Mouse (Mus musculus) CH12.LX (cell line): Measurements from ENCODE around the gene Morc3. TPM values are rescaled to one million over a fixed set of nuclear protein-coding genes. Genes with fewer than 3 reads are reported as not detected.
A peak's percentile ranks its signal among the peaks of the same experiment; 100 is the strongest.
"Not testable (repeated sequence)": the region's sequence is repeated elsewhere in the genome, so short reads cannot be mapped to it uniquely, and the experiment has no call there.

Experiments used
- DNase-seq: peaks from one replicate; pipeline ENCODE4 v3.0.0-alpha.2; 2013; ENCODE audit errors: extremely low read depth
- H3K27ac ChIP-seq: 2 replicates; pipeline ENCODE4 v1.5.1; 2012; ENCODE audit warnings: low read depth, mild to moderate bottlenecking, control low read depth, moderate library complexity; ENCODE audit not compliant: insufficient read depth
- H3K27me3 ChIP-seq: replicated peaks from 2 replicates; pipeline ENCODE3; 2012; ENCODE audit warnings: inconsistent platforms
- H3K36me3 ChIP-seq, 2 experiments: replicated peaks in 1 of 2; 2 replicates each; pipeline versions ENCODE3 to v1.6.1; 2012; ENCODE audit warnings: inconsistent platforms in 1 of 2, low read length in 1 of 2, mild to moderate bottlenecking in 1 of 2, mixed read lengths in 1 of 2, moderate library complexity in 1 of 2; ENCODE audit not compliant: control insufficient read depth in 1 of 2, insufficient read depth in 1 of 2
- H3K4me1 ChIP-seq, 2 experiments: 2 replicates each; pipeline ENCODE4 v1.6.1; 2012; ENCODE audit warnings: inconsistent platforms in 1 of 2, moderate library complexity in 1 of 2; ENCODE audit not compliant: insufficient read depth in 2 of 2, control insufficient read depth in 1 of 2
- H3K4me2 ChIP-seq: 2 replicates; pipeline ENCODE4 v1.6.1; 2012; ENCODE audit warnings: low read depth, mild to moderate bottlenecking, control low read depth; ENCODE audit not compliant: poor library complexity, insufficient read depth, severe bottlenecking
- H3K4me3 ChIP-seq, 3 experiments: fragments of 150-350 bp in 1 of 3; sonication (generic) in 1 of 3; replicated peaks in 1 of 3; 2 replicates each; pipeline versions ENCODE3 to v1.5.1; 2011 to 2012; ENCODE audit warnings: low read depth in 2 of 3, low read length in 2 of 3, mild to moderate bottlenecking in 2 of 3, moderate library complexity in 2 of 3, control low read depth in 1 of 3, improper control_type of control experiment in 1 of 3, inconsistent platforms in 1 of 3, mixed read lengths in 1 of 3; ENCODE audit not compliant: poor library complexity in 1 of 3
- H3K79me2 ChIP-seq: replicated peaks from 2 replicates; pipeline ENCODE4 v1.6.1; 2012; ENCODE audit warnings: mild to moderate bottlenecking, moderate library complexity; ENCODE audit not compliant: control insufficient read depth, poor library complexity, insufficient read depth, severe bottlenecking; ENCODE audit errors: extremely low read depth
- H3K9ac ChIP-seq: 2 replicates; pipeline ENCODE4 v1.6.1; 2012; ENCODE audit warnings: low read depth, mild to moderate bottlenecking, control low read depth, moderate library complexity; ENCODE audit not compliant: insufficient read depth
- H3K9me3 ChIP-seq: replicated peaks from 2 replicates; pipeline ENCODE3; 2012; ENCODE audit warnings: low read length, inconsistent platforms, mixed read lengths
- BHLHE40 ChIP-seq: IDR thresholded peaks from 2 replicates; pipeline ENCODE4 v1.6.1; 2011; ENCODE audit warnings: mild to moderate bottlenecking, low read depth, low read length, improper control_type of control experiment
- CHD1 ChIP-seq: IDR thresholded peaks from 2 replicates; pipeline ENCODE4 v1.6.1; 2012; ENCODE audit warnings: low read depth, low read length, improper control_type of control experiment, inconsistent platforms
- CHD2 ChIP-seq: IDR thresholded peaks from 2 replicates; pipeline ENCODE4 v1.6.1; 2011; ENCODE audit warnings: low read length, improper control_type of control experiment
- E2F4 ChIP-seq: IDR thresholded peaks from 2 replicates; pipeline ENCODE4 v1.6.1; 2011; ENCODE audit warnings: low read depth, low read length, improper control_type of control experiment; ENCODE audit not compliant: insufficient replicate concordance
- ELF1 ChIP-seq: IDR thresholded peaks from 2 replicates; pipeline ENCODE4 v1.6.1; 2014; ENCODE audit warnings: low read depth, mild to moderate bottlenecking, inconsistent platforms, low read length, improper control_type of control experiment
- GABPA ChIP-seq: IDR thresholded peaks from 2 replicates; pipeline ENCODE4 v1.6.1; 2012; ENCODE audit warnings: low read depth, low read length, improper control_type of control experiment, inconsistent platforms; ENCODE audit not compliant: insufficient replicate concordance
- IRF4 ChIP-seq: IDR thresholded peaks from 2 replicates; pipeline ENCODE4 v1.6.1; 2014; ENCODE audit warnings: low read depth, mild to moderate bottlenecking, inconsistent platforms, low read length, improper control_type of control experiment
- JUN ChIP-seq: IDR thresholded peaks from 2 replicates; pipeline ENCODE4 v1.6.1; 2011; ENCODE audit warnings: low read depth, mild to moderate bottlenecking, low read length, improper control_type of control experiment, moderate library complexity; ENCODE audit not compliant: insufficient read depth
- JUND ChIP-seq: conservative IDR thresholded peaks from 2 replicates; pipeline ENCODE4 v1.6.1; 2011; ENCODE audit warnings: low read depth, low read length, improper control_type of control experiment
- MAZ ChIP-seq: IDR thresholded peaks from 2 replicates; pipeline ENCODE4 v1.6.1; 2012; ENCODE audit warnings: low read depth, mild to moderate bottlenecking, inconsistent platforms, low read length, improper control_type of control experiment, moderate library complexity
- MYC ChIP-seq: IDR thresholded peaks from 2 replicates; pipeline ENCODE4 v1.6.1; 2011; ENCODE audit warnings: low read depth, mild to moderate bottlenecking, improper control_type of control experiment, low read length
- NELFE ChIP-seq: IDR thresholded peaks from 2 replicates; pipeline ENCODE4 v1.6.1; 2011; ENCODE audit warnings: low read depth, low read length, improper control_type of control experiment
- POLR2A ChIP-seq: IDR thresholded peaks from 2 replicates; pipeline ENCODE4 v1.6.1; 2011; ENCODE audit warnings: low read depth, mild to moderate bottlenecking, improper control_type of control experiment, low read length
- RAD21 ChIP-seq: IDR thresholded peaks from 2 replicates; pipeline ENCODE4 v1.6.1; 2011; ENCODE audit warnings: low read depth, mild to moderate bottlenecking, low read length, improper control_type of control experiment, moderate library complexity
- RCOR1 ChIP-seq: conservative IDR thresholded peaks from 2 replicates; pipeline ENCODE4 v1.6.1; 2012; ENCODE audit warnings: low read depth, mild to moderate bottlenecking, inconsistent platforms, low read length, improper control_type of control experiment
- USF2 ChIP-seq: conservative IDR thresholded peaks from 2 replicates; pipeline ENCODE4 v1.6.1; 2011; ENCODE audit warnings: low read depth, low read length, improper control_type of control experiment
- dilution Hi-C: fragments of 300-500 bp; cut with MboI; formaldehyde crosslinking; loops from 2 replicates; pipeline ENCODE4 v1.14.3; 2020; ENCODE audit warnings: low sequenced_read_pairs; ENCODE audit not compliant: extremely low pct_unique_long_range_greater_than_20kb, extremely low pct_ligation_motif_present
- in situ Hi-C: fragments of 300-500 bp; cut with MboI; formaldehyde crosslinking; loops from 3 replicates; pipeline ENCODE4 v1.14.3; 2019; ENCODE audit warnings: low sequenced_read_pairs, low pct_ligation_motif_present, low pct_unique_long_range_greater_than_20kb, mixed read lengths
- polyA plus RNA-seq: library from polyadenylated mRNA; unstranded; fragments of >175 nt; gene quantifications from 2 replicates; pipeline ENCODE4 v1.2.1, GENCODE M21; 2012; ENCODE audit warnings: low read depth; ENCODE audit not compliant: insufficient read length
- total RNA-seq, 2 experiments: library from RNA; depleted of rRNA; stranded (reverse); fragments of 300-350 nt in 1 of 2; fragments of >200 nt in 1 of 2; gene quantifications; 2 replicates each; pipeline ENCODE4 v1.2.3; 2012 to 2014

The Morc3 gene
- total and polyA plus RNA-seq, 3 experiments = 17.8 to 53.2 (median 25.4) TPM

DNA sequence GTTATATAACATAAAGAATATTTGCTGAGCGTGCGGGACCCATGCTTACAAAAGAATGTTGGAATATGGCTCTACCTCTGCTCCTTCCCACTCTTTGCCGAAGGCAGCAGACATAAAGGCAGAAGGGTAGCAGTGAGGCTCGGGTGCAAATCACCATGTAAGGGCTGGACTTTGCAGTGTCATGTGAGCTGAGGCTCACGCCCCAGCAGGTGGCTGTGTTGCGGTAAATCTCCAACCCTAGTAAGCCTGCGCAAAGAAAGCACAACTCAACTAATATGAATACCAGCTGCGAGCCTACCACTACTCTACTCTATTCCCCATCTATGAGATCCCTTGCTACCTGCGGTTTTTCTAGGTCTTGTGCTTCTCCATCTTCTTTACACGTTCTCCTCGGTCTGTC, 5.9 kb upstream of the Morc3 start (continued):
- TF ChIP-seq IRF4 (no peak), NELFE (no peak), JUN (no peak), MYC (no peak), USF2 (no peak), CHD1 (no peak), CHD2 (no peak), MAZ (no peak), ELF1 (no peak), E2F4 (no peak)

- Histone ChIP-seq H3K4me2 (peak overlapping the region; percentile 6; the same call in 1 of the 2 replicates), H3K4me1 (peaks cover 0 to 14% of the 10 kb centered on the region in 2 experiments; a peak in 2 of 4 replicates), H3K9me3 (peaks cover 29% of the 10 kb centered on the region)
- H3K36me3 ChIP-seq, in situ Hi-C loops, H3K4me3 ChIP-seq, H3K27me3 ChIP-seq, DNase-seq, H3K79me2 ChIP-seq, H3K27ac ChIP-seq, H3K9ac ChIP-seq, dilution Hi-C loops: not testable (repeated sequence)
Observed at GRCm38 (mm10) chr16:93826478-93826877, 5.4 kb upstream of the Morc3 start.

- Histone ChIP-seq H3K9ac (no peak overlapping the region), H3K27ac (no peak overlapping the region), H3K4me2 (no peak overlapping the region), H3K4me3 (no peak overlapping the region), H3K79me2 (no peaks in the 10 kb centered on the region), H3K36me3 (no peaks in the 10 kb centered on the region), H3K9me3 (peaks cover 27% of the 10 kb centered on the region), H3K27me3 (no peaks in the 10 kb centered on the region), H3K4me1 (peaks cover 0 to 17% of the 10 kb centered on the region in 2 experiments; a peak in 2 of 4 replicates)
- in situ Hi-C loops = no loop called here
- no peak for DNase-seq
- TF ChIP-seq BHLHE40 = no peak
- TF ChIP-seq RAD21 = no peak
- TF ChIP-seq GABPA = no peak
- no peak for TF ChIP-seq RCOR1
- no peak for TF ChIP-seq JUND
- TF ChIP-seq USF2 = no peak
- no peak for TF ChIP-seq MAZ
- no peak for TF ChIP-seq MYC
- TF ChIP-seq POLR2A = no peak
- dilution Hi-C loops = no loop called here
Observed at GRCm38 (mm10) chr16:93826909-93827308, 5.0 kb upstream of the Morc3 start.
